Mouse (Mus musculus): Measurements from ENCODE around the gene Lce3c. TPM values are rescaled to one million over a fixed set of nuclear protein-coding genes. Genes with fewer than 3 reads are reported as not detected.

The Lce3c gene
- not detected for total RNA-seq (2023)

GRCm38 (mm10) chr3:92944186-92944585 is at the start of gene Lce3c:
Lce3c (plus strand) TSS chr3:92944486.

GRCm38 (mm10) chr3:92926130-92926529 is 18.2 kb upstream of the Lce3c start, which contains the start of gene Lce3a:
Lce3a (minus strand) TSS chr3:92926230.

GRCm38 (mm10) chr3:92932679-92933078 is 11.6 kb upstream of the Lce3c start, which contains the start of gene Lce3b:
Lce3b (plus strand) TSS chr3:92932979.

GRCm38 (mm10) chr3:92957090-92957489 is 12.8 kb downstream of the Lce3c start, which contains the start of gene Lce3d:
Lce3d (plus strand) TSS chr3:92957390.

GRCm38 (mm10) chr3:92966761-92967160 is 22.5 kb downstream of the Lce3c start, which contains the start of gene Lce3e:
Lce3e (plus strand) TSS chr3:92967061.

GRCm38 (mm10) chr3:92991926-92992325 is 47.6 kb downstream of the Lce3c start, which contains the start of gene Lce3f:
Lce3f (plus strand) TSS chr3:92992226.

Other genes with a start within 250 kb of the Lce3c start
- gene Lce1e, start 235.4 kb upstream of the Lce3c start, total RNA-seq (2023): not detected
- not detected for gene Lce1f, start 224.1 kb upstream of the Lce3c start, total RNA-seq (2023)
- gene Gm38119, start 205.4 kb upstream of the Lce3c start, total RNA-seq (2023): not detected
- not detected for gene Lce1g, start 192.1 kb upstream of the Lce3c start, total RNA-seq (2023)
- gene Lce1h, start 179.4 kb upstream of the Lce3c start, total RNA-seq (2023): not detected
- gene Lce1i, start 165.6 kb upstream of the Lce3c start, total RNA-seq (2023): not detected
- not detected for gene Lce1j, start 154.0 kb upstream of the Lce3c start, total RNA-seq (2023)
- gene Lce1k, start 136.6 kb upstream of the Lce3c start, total RNA-seq (2023): not detected
- not detected for gene Kprp, start 117.2 kb upstream of the Lce3c start, total RNA-seq (2023)
- not detected for gene Lce1l, start 93.2 kb upstream of the Lce3c start, total RNA-seq (2023)
- gene 2310050C09Rik, start 74.3 kb upstream of the Lce3c start, total RNA-seq (2023): not detected
- gene Lce3a, start 18.3 kb upstream of the Lce3c start, total RNA-seq (2023): not detected
- not detected for gene Lce3b, start 11.5 kb upstream of the Lce3c start, total RNA-seq (2023)
- not detected for gene Lce3d, start 12.9 kb downstream of the Lce3c start, total RNA-seq (2023)
- not detected for gene Lce3e, start 22.6 kb downstream of the Lce3c start, total RNA-seq (2023)
- not detected for gene Lce3f, start 47.7 kb downstream of the Lce3c start, total RNA-seq (2023)
- gene Crct1, start 71.2 kb downstream of the Lce3c start, total RNA-seq (2023): not detected
- not detected for gene Lce1m, start 74.6 kb downstream of the Lce3c start, total RNA-seq (2023)
- not detected for gene Gm4858, start 124.3 kb downstream of the Lce3c start, total RNA-seq (2023)
- not detected for gene Crnn, start 200.3 kb downstream of the Lce3c start, total RNA-seq (2023)

All from CD8-positive naive resting alpha-beta T cell, adult 57 days (primary cell).